Comparison of ENCODE assay signal across 14 mouse cellular contexts in genomic region chr10:24695786-24696185, GRCm38 (mm10).
"Had no signal": no experiment of that assay in that cellular context is flagged by ENCODE, and none has a peak within 500 bp of the region (broad histone marks: within the 10 kb centered on the region; RNA-seq: fewer than 3 reads in every experiment).

No protein-coding gene starts in this region.

- H3K36me3 ChIP-seq: limb, embryonic 12.5 days; midbrain, embryonic 13.5 days; neural tube, embryonic 15.5 days had no signal

- ATAC-seq: midbrain, embryonic 13.5 days had no signal

- H3K9me3 ChIP-seq: limb, embryonic 12.5 days; midbrain, embryonic 13.5 days; neural tube, embryonic 15.5 days had no signal

- H3K4me2 ChIP-seq: limb, embryonic 12.5 days; midbrain, embryonic 13.5 days; neural tube, embryonic 15.5 days had no signal

- H3K9ac ChIP-seq: limb, embryonic 12.5 days; liver, embryonic 14.5 days; midbrain, embryonic 13.5 days; neural tube, embryonic 15.5 days had no signal

- H3K27ac ChIP-seq: kidney, postnatal 0 days; limb, embryonic 12.5 days; liver, embryonic 14.5 days; midbrain, embryonic 13.5 days; neural tube, embryonic 15.5 days had no signal

- H3K27me3 ChIP-seq: limb, embryonic 12.5 days; midbrain, embryonic 13.5 days; neural tube, embryonic 15.5 days had no signal

- DNase-seq: kidney, postnatal 36 days; layer of hippocampus, adult 9-11 months; layer of hippocampus, postnatal 36 days; lung, adult 18-20 months; right cerebral cortex, adult 18-20 months; spleen, adult 18-20 months; thymus, adult 18-20 months; thymus, postnatal 25 days had no signal

- H3K4me1 ChIP-seq: midbrain, embryonic 13.5 days; neural tube, embryonic 15.5 days had no signal

- H3K4me3 ChIP-seq: limb, embryonic 12.5 days; midbrain, embryonic 13.5 days; myocyte; neural tube, embryonic 15.5 days had no signal
